Mouse (Mus musculus) liver, embryonic 14.5 days (tissue): ENCODE results near the gene Rag1. TPM values are rescaled to one million over a fixed set of nuclear protein-coding genes. Genes with fewer than 3 reads are reported as not detected.

Experiments used
- ATAC-seq: fragments of 200-750 bp; cut with Nextera tagmentation; 2 replicates; pipeline ENCODE4 v1.8.0; 2017; ENCODE audit warnings: moderate number of reproducible peaks, mild to moderate bottlenecking, moderate library complexity; ENCODE audit not compliant: insufficient read depth
- DNase-seq, 3 experiments: peaks; one replicate each; pipeline ENCODE4 v3.0.0-alpha.2; 2012 to 2013; ENCODE audit warnings: low read depth in 3 of 3, low spot score in 3 of 3
- H3K27ac ChIP-seq: fragments of 300-500 bp; sonication (generic); 2 replicates; pipeline ENCODE4 v1.5.1; 2014; ENCODE audit warnings: moderate library complexity, mild to moderate bottlenecking, control low read depth, inconsistent platforms
- H3K27me3 ChIP-seq: fragments of 300-500 bp; sonication (generic); 2 replicates; pipeline ENCODE4 v1.6.1; 2014; ENCODE audit warnings: mild to moderate bottlenecking, low read length, moderate library complexity; ENCODE audit not compliant: control insufficient read depth, insufficient read depth
- H3K36me3 ChIP-seq: fragments of 300-500 bp; sonication (generic); replicated peaks from 2 replicates; pipeline ENCODE4 v1.6.1; 2014; ENCODE audit warnings: low read depth; ENCODE audit not compliant: control insufficient read depth, insufficient read depth
- H3K4me1 ChIP-seq, 2 experiments: fragments of 200-500 bp in 1 of 2; fragments of 300-500 bp in 1 of 2; sonication (generic) in 1 of 2; replicated peaks; 2 replicates each; pipeline ENCODE4 v1.6.1; 2012 to 2014; ENCODE audit warnings: antibody characterized with exemption in 1 of 2, inconsistent platforms in 1 of 2, low read length in 1 of 2; ENCODE audit not compliant: control insufficient read depth in 2 of 2, insufficient read depth in 2 of 2
- H3K4me2 ChIP-seq: fragments of 300-500 bp; sonication (generic); 2 replicates; pipeline ENCODE4 v1.6.1; 2014; ENCODE audit warnings: low read depth, mild to moderate bottlenecking, control low read depth, moderate library complexity
- H3K4me3 ChIP-seq, 2 experiments: fragments of 200-500 bp in 1 of 2; fragments of 300-500 bp in 1 of 2; sonication (generic) in 1 of 2; 2 replicates each; pipeline ENCODE4 v1.5.1; 2012 to 2014; ENCODE audit warnings: low read depth in 2 of 2, low read length in 2 of 2, mild to moderate bottlenecking in 2 of 2, control low read depth in 1 of 2, inconsistent platforms in 1 of 2, moderate library complexity in 1 of 2; ENCODE audit not compliant: insufficient read depth in 1 of 2
- H3K9ac ChIP-seq: fragments of 300-500 bp; sonication (generic); replicated peaks from 2 replicates; pipeline ENCODE4 v1.6.1; 2014; ENCODE audit warnings: mild to moderate bottlenecking, control low read depth, moderate library complexity
- H3K9me3 ChIP-seq: fragments of 300-500 bp; sonication (generic); 2 replicates; pipeline ENCODE4 v1.6.1; 2016; ENCODE audit warnings: low read length, mixed read lengths; ENCODE audit not compliant: control insufficient read depth
- CTCF ChIP-seq: IDR thresholded peaks from 2 replicates; pipeline ENCODE4 v1.5.1; 2016; ENCODE audit warnings: antibody characterized with exemption, low read depth, control low read depth
- EP300 ChIP-seq: IDR thresholded peaks from 2 replicates; pipeline ENCODE4 v1.6.1; 2016; ENCODE audit warnings: antibody characterized with exemption, low read depth
- WGBS: fragments of 180-500 bp; shearing (Covaris S2); extraction: QIAGEN DNeasy Blood & Tissue Kit; methylation state at CpG from one replicate; pipeline ENCODE4 v1.1.7; 2014; ENCODE audit not compliant: insufficient replicate concordance; 5-methylcytosine and 5-hydroxymethylcytosine counted together
- polyA plus RNA-seq, 2 experiments: library from polyadenylated mRNA; depleted of rRNA in 1 of 2; stranded (reverse) in 1 of 2; unstranded in 1 of 2; fragments of >200 nt; fragmentation: Nextera tagmentation in 1 of 2; extraction: Ambion mirVana in 1 of 2; gene quantifications; 2 replicates each; pipeline versions ENCODE4 v1.2.1 to v1.2.3; 2012 to 2014

Rag1 gene
- polyA plus RNA-seq, 2 experiments = 0.19 to 0.32 TPM

- H3K4me2 ChIP-seq = no peak overlapping the region
- no peak overlapping the region for H3K27ac ChIP-seq
- no peak for ATAC-seq
- no peaks in the 10 kb centered on the region for H3K27me3 ChIP-seq
- H3K9ac ChIP-seq = no peak overlapping the region
- no peak overlapping the region for H3K4me3 ChIP-seq
- H3K36me3 ChIP-seq = no peaks in the 10 kb centered on the region
- WGBS = 72% methylated on average over 7 of the region's 7 CpGs
- DNase-seq = no peak
- H3K4me1 ChIP-seq = no peaks in the 10 kb centered on the region
- TF ChIP-seq EP300 (no peak), CTCF (no peak)
- H3K9me3 ChIP-seq = no peaks in the 10 kb centered on the region
Measured at GRCm38 (mm10) chr2:101638979-101639839, 10.1 kb downstream of the Rag1 start.

DNA sequence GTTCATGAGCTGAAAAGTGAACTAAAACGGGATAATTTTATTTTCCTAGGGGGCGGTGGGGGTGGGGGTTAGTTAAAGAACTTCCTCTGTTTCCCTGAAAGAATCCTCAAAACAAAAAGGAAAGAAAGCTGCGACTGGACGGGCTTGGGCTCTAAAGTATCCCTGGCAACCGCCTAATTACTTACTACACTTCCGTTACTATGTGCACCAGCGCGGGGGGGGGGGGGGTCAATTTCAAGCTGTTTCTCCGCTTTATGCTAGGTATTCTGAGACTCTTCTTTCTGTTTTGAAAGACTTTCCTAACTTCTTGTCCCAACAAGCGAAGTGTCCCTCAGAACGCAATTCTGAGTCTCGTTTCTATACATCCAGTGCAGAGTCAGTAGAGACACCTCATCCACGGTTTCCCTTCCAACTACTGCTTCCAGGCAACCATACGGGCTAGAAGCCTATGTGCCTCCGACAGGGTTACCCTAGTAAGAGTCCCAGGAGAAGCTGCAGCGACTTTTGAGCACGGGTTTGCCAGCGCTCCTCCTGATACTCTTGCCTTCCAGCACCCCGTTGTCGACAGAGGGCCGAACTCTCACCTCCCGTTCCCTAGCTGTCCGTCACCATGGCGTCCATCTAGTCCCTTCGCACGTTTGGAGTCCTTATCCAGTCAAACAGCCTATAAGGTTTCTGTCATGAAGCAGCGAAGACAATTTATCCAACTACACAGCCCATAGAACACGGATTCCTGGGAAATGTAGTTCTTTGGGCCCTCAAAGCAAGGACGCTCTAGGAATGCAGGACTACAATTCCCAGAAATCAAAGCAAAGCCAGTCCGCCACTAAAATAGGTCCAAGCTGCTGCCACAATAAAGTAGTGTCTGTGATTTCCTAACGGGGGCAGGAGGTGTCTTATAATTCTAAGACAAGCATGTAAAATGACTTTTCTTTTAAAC lies 20.7 kb downstream of the Rag1 start:
- H3K27me3 ChIP-seq = no peaks in the 10 kb centered on the region
- peak overlapping the region; percentile 67 to 83 for H3K4me3 ChIP-seq
- TF ChIP-seq EP300 = no peak
- TF ChIP-seq CTCF = no peak
- H3K27ac ChIP-seq = no peak overlapping the region
- no peaks in the 10 kb centered on the region for H3K9me3 ChIP-seq
- 0 out of 4 replicates have a peak, but pooled peaks cover 0 to 3% of the 10 kb centered on the region in 2 experiments for H3K4me1 ChIP-seq
- H3K36me3 ChIP-seq = no peaks in the 10 kb centered on the region
- H3K4me2 ChIP-seq = peak overlapping the region; percentile 74
- ATAC-seq (peak; percentile 99), DNase-seq (peak; percentile 79 to 83 (median 82))
- WGBS = under 1% methylated on average over 31 of the region's 31 CpGs
- H3K9ac ChIP-seq = peak overlapping the region; percentile 52

GRCm38 (mm10) chr2:101627227-101627626 lies 22.1 kb downstream of the Rag1 start:
- H3K9ac ChIP-seq = no peak overlapping the region

DNA sequence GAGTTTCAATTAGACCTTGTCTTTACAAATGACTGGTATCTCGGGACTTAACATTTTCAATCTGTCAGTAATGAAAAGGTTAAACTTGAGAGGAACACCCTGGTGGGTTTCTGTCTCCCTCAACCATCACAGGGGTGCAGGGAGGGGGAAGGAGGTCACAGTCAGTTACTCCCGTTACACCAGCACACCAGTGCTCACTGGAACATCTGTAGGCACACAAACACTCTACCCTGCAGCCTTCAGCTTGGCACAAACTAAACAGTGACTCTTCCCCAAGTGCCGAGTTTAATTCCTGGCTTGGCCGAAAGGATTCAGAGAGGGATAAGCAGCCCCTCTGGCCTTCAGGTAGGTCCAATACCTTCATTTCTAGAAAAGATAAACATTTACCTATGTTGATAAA lies 24.8 kb downstream of the Rag1 start, which contains the start of gene Rag2:
Gene Rag2, plus strand, starts transcription at position 193 of the 400 bp plus-strand sequence.
- no peak within 1 kb of the TSS for H3K4me2 ChIP-seq
- DNase-seq (no peak), ATAC-seq (no peak)
- no peaks in the 10 kb centered on the region for H3K9me3 ChIP-seq
- WGBS = 41% methylated on average over 4 of the region's 4 CpGs
- TF ChIP-seq CTCF = no peak
- TF ChIP-seq EP300 = no peak
- H3K9ac ChIP-seq = no peak within 1 kb of the TSS
- H3K27me3 ChIP-seq = no peaks in the 10 kb centered on the region
- H3K4me1 ChIP-seq = 0 out of 4 replicates have a peak, but pooled peaks cover 0 to 6% of the 10 kb centered on the region in 2 experiments
- no peak within 1 kb of the TSS for H3K4me3 ChIP-seq
- H3K27ac ChIP-seq = no peak within 1 kb of the TSS
- no peaks in the 10 kb centered on the region for H3K36me3 ChIP-seq

More at GRCm38 (mm10) chr2:101627227-101627626, 22.1 kb downstream of the Rag1 start:
- DNase-seq (no peak), ATAC-seq (no peak)
- no peaks in the 10 kb centered on the region for H3K36me3 ChIP-seq
- no peak overlapping the region for H3K27ac ChIP-seq
- no peaks in the 10 kb centered on the region for H3K27me3 ChIP-seq
- H3K4me1 ChIP-seq = 0 out of 4 replicates have a peak, but pooled peaks cover 0 to 3% of the 10 kb centered on the region in 2 experiments
- H3K4me2 ChIP-seq = no peak overlapping the region
- TF ChIP-seq CTCF = no peak
- no peak for TF ChIP-seq EP300
- H3K9me3 ChIP-seq = no peaks in the 10 kb centered on the region
- no peak overlapping the region for H3K4me3 ChIP-seq

- Histone ChIP-seq H3K36me3 (no peaks in the 10 kb centered on the region), H3K4me2 (no peak overlapping the region), H3K27me3 (no peaks in the 10 kb centered on the region), H3K27ac (no peak overlapping the region), H3K4me1 (0 out of 4 replicates have a peak, but pooled peaks cover 0 to 3% of the 10 kb centered on the region in 2 experiments), H3K9me3 (no peaks in the 10 kb centered on the region), H3K4me3 (no peak overlapping the region), H3K9ac (no peak overlapping the region)
- 36% methylated on average over 2 of the region's 2 CpGs for WGBS
- DNase-seq = no peak
- TF ChIP-seq CTCF (no peak), EP300 (no peak)
- no peak for ATAC-seq
Measured at GRCm38 (mm10) chr2:101624011-101624410, 25.3 kb downstream of the Rag1 start.
